Mouse (Mus musculus): ENCODE measurements around the gene Zbtb17. TPM values are rescaled to one million over a fixed set of nuclear protein-coding genes. Genes with fewer than 3 reads are reported as not detected.

Gene Zbtb17
- polyA plus RNA-seq, 1 experiment from 2014 or later: 43.8 TPM

DNA sequence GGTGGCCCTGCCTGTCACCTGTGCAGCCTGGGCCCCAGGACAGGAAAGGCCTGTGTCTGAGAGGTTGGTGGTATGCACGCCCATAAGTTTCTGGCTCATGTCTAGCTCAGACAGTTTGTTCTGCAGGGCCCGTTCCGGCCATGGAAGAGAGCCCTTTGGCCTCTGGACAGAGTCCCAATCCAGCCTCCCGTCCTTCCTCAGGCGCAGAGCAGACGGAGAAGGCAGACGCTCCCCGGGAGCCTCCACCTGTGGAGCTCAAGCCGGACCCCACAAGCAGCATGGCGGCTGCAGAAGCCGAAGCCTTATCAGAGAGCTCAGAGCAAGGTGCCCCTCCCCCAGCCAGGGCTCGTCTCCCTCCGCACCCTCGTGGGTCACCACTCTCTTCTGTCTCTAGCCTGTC is 19.0 kb downstream of the Zbtb17 start:
- H3K27ac ChIP-seq: no peak overlapping the region
- WGBS: 83% methylated on average over 14 of the region's 14 CpGs
- no peaks in the 10 kb centered on the region for H3K27me3 ChIP-seq
- peaks cover 84% of the 10 kb centered on the region for H3K36me3 ChIP-seq
- H3K9ac ChIP-seq: no peak overlapping the region
- peaks cover 8% of the 10 kb centered on the region for H3K4me1 ChIP-seq
- no peak overlapping the region for H3K4me3 ChIP-seq
- ATAC-seq (ENCODE audit: insufficient number of reproducible peaks, insufficient read depth, low FRiP score, low TSS enrichment, low read depth): no peak
- H3K4me2 ChIP-seq: no peak overlapping the region
- H3K9me3 ChIP-seq: no peaks in the 10 kb centered on the region

DNA sequence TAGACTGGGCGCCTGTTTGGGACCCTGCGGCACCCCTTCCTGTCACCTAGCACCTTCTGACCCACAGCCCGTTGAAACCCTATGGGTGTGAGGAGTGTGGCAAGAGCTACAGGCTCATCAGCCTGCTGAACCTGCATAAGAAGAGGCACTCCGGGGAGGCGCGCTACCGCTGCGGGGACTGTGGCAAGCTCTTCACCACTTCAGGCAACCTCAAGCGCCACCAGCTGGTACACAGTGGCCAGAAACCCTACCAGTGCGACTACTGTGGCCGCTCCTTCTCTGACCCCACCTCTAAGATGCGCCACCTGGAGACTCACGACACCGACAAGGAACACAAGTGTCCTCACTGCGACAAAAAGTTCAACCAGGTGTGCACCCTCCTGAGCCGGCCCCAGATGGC is 20.3 kb downstream of the Zbtb17 start:
- no peak overlapping the region for H3K4me3 ChIP-seq
- no peak for ATAC-seq (ENCODE audit: insufficient number of reproducible peaks, insufficient read depth, low FRiP score, low TSS enrichment, low read depth)
- no peak overlapping the region for H3K4me2 ChIP-seq
- 81% methylated on average over 16 of the region's 16 CpGs for WGBS
- H3K9me3 ChIP-seq: no peaks in the 10 kb centered on the region
- peaks cover 93% of the 10 kb centered on the region for H3K36me3 ChIP-seq
- no peak overlapping the region for H3K27ac ChIP-seq
- no peaks in the 10 kb centered on the region for H3K27me3 ChIP-seq
- H3K9ac ChIP-seq: no peak overlapping the region
- no peaks in the 10 kb centered on the region for H3K4me1 ChIP-seq

DNA sequence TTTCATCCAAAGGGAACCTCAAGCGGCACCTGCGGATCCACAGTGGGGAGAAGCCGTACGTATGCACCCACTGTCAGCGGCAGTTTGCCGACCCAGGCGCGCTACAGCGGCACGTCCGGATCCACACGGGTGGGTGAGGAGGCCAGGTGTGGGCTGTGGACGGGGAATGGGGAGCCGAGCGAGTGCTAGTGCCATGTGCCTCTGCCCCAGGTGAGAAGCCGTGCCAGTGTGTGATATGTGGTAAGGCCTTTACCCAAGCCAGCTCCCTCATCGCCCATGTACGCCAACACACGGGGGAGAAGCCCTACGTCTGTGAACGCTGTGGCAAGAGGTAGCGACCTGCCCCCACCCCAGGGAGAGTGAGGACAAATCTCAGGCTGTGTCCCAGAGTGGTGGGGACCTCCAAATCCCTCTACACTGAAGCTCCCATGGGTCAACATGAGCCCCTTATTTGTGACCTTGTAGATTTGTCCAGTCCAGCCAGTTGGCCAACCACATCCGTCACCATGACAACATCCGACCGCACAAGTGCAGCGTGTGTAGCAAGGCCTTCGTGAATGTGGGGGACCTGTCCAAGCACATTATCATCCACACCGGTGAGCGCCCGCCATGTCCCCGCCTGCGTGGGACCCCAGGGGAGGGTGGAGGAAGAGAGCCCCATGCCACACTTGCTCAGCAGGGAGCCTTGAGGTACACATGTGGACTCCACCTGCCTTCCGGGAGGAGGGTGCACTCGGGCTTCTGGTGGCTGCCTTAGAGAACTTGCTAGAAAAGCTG is 21.2 kb downstream of the Zbtb17 start:
- H3K27me3 ChIP-seq: no peaks in the 10 kb centered on the region
- no peaks in the 10 kb centered on the region for H3K9me3 ChIP-seq
- H3K4me3 ChIP-seq: no peak overlapping the region
- no peak overlapping the region for H3K4me2 ChIP-seq
- H3K36me3 ChIP-seq: peaks cover 97% of the 10 kb centered on the region
- H3K4me1 ChIP-seq: no peaks in the 10 kb centered on the region
- no peak for ATAC-seq (ENCODE audit: insufficient number of reproducible peaks, insufficient read depth, low FRiP score, low TSS enrichment, low read depth)
- no peak overlapping the region for H3K9ac ChIP-seq
- 93% methylated on average over 34 of the region's 34 CpGs for WGBS
- H3K27ac ChIP-seq: no peak overlapping the region

DNA sequence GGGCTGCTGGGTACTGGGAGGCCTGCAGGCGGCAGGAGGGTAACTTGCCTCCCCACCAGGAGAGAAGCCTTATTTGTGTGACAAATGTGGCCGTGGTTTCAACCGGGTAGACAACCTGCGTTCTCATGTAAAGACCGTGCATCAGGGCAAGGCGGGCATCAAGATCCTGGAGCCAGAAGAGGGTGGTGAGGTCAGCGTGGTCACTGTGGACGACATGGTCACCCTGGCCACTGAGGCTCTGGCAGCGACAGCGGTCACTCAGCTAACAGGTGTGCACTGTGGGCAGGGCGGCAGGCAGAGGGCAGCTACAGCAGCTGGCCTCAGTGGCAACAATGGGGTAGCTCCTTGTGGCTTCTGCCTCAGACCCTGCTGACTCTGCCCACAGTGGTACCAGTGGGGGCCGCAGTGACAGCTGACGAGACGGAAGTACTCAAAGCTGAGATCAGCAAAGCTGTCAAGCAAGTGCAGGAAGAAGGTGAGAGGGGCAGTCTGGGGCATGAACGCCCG is 21.9 kb downstream of the Zbtb17 start:
- Histone ChIP-seq H3K27me3 (no peaks in the 10 kb centered on the region), H3K4me2 (no peak overlapping the region), H3K27ac (no peak overlapping the region), H3K4me3 (no peak overlapping the region), H3K9me3 (no peaks in the 10 kb centered on the region), H3K36me3 (peaks cover 97% of the 10 kb centered on the region), H3K9ac (no peak overlapping the region), H3K4me1 (no peaks in the 10 kb centered on the region)
- ATAC-seq (ENCODE audit: insufficient number of reproducible peaks, insufficient read depth, low FRiP score, low TSS enrichment, low read depth): no peak
- 87% methylated on average over 16 of the region's 16 CpGs for WGBS

DNA sequence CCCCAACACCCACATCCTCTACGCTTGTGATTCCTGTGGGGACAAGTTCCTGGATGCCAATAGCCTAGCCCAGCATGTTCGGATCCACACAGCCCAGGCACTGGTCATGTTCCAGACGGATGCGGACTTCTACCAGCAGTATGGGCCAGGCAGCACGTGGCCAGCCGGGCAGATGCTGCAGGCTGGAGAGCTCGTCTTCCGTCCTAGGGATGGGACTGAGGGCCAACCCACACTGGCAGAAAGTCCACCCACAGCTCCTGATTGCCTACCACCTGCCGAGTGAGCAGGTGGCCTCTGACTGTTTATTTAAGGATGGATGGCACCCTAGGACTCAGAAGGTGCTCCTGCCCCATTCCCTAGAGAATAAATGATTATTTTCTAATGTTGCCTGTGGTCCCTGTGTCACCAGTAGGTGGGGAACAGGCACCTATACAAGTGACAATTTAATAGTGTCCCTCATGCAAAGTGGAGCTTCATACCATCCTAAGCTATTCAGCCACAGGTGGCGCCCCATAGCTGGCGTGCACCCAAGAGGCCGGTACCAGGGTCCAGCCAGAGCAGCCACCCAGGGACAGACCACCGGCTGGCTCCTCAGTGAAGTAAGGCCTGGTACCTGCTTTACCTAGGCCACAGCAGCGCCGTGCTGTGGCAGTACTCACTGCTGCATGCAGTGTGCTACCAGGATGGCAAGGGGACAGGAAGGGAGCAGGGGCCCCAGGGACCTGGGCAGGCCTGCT is 22.6 kb downstream of the Zbtb17 start:
- Histone ChIP-seq H3K27me3 (no peaks in the 10 kb centered on the region), H3K4me3 (no peak overlapping the region), H3K9ac (no peak overlapping the region), H3K27ac (no peak overlapping the region), H3K36me3 (peaks cover 97% of the 10 kb centered on the region), H3K9me3 (no peaks in the 10 kb centered on the region), H3K4me2 (no peak overlapping the region), H3K4me1 (no peaks in the 10 kb centered on the region)
- ATAC-seq (ENCODE audit: insufficient number of reproducible peaks, insufficient read depth, low FRiP score, low TSS enrichment, low read depth): no peak
- WGBS: 86% methylated on average over 15 of the region's 15 CpGs

DNA sequence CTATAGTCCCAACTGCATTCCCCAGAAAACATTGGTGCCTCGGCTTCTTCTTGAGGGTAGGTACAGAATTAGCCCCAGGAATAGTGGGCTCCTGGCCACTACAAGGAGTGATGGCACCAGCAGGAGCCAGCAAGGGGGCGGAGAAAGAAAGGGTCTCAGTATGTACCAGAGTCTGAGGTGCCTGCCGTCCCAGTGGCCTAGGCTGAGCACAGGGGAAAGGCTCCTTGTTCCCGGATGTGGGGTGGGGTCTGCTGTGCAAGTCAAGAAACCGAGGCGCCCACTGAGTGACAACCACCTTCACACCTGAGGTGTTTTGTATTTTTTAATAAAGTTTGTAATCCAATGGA is 23.1 kb downstream of the Zbtb17 start:
- H3K9me3 ChIP-seq: no peaks in the 10 kb centered on the region
- H3K36me3 ChIP-seq: peaks cover 97% of the 10 kb centered on the region
- no peak overlapping the region for H3K4me2 ChIP-seq
- no peak overlapping the region for H3K9ac ChIP-seq
- H3K4me1 ChIP-seq: no peaks in the 10 kb centered on the region
- H3K27me3 ChIP-seq: no peaks in the 10 kb centered on the region
- ATAC-seq (ENCODE audit: insufficient number of reproducible peaks, insufficient read depth, low FRiP score, low TSS enrichment, low read depth): no peak
- no peak overlapping the region for H3K4me3 ChIP-seq
- WGBS: 78% methylated on average over 6 of the region's 6 CpGs
- no peak overlapping the region for H3K27ac ChIP-seq

DNA sequence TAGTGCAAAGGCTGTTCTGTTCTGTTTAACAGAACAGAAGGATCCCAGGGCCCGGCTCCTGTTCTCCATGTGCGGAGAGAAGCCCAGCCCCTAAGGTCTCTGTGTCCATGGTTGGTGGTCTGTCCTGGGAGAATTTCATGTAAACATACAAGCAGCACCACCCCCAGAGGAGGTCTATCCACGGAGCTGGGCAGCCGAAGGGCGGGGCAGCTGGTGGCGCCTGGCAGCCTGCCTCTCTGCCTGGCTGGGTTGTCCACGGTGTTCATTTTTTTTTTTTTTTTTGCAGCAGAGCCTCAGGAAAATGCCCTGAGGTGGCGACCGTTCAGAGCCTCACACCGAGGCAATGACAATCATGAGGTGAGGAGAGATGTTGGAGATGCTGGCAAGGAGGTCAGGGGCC is 24.1 kb downstream of the Zbtb17 start:
- no peak for ATAC-seq (ENCODE audit: insufficient number of reproducible peaks, insufficient read depth, low FRiP score, low TSS enrichment, low read depth)
- Histone ChIP-seq H3K27me3 (no peaks in the 10 kb centered on the region), H3K4me1 (no peaks in the 10 kb centered on the region), H3K27ac (no peak overlapping the region; the same call in 1 of the 2 replicates), H3K4me3 (no peak overlapping the region), H3K4me2 (no peak overlapping the region), H3K9ac (no peak overlapping the region), H3K36me3 (peaks cover 97% of the 10 kb centered on the region), H3K9me3 (no peaks in the 10 kb centered on the region)
- whole genome bisulfite sequencing: 63% methylated on average over 10 of the region's 10 CpGs

DNA sequence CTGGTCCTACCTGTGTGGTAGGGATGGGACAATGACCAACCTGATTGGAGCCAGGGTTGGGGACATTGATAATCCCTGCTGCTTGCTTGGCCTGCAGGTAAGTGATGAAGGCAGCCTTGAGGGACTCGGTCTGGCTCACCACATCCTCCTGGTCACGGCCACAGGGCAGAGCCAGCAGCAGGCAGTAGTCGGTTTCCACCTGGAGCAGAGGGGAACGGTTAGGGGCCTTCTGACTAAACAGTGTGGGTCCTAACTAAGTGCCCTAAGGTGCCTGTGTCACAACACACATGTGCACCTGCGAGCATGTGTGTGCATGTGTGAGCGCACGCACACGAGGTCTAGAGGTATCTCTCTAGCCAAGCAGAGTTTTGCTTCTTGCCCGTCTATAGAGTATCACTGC is 24.9 kb downstream of the Zbtb17 start:
- Histone ChIP-seq H3K4me2 (no peak overlapping the region), H3K9ac (no peak overlapping the region), H3K27ac (no peak overlapping the region), H3K9me3 (no peaks in the 10 kb centered on the region), H3K27me3 (no peaks in the 10 kb centered on the region), H3K4me3 (no peak overlapping the region), H3K4me1 (no peaks in the 10 kb centered on the region), H3K36me3 (peaks cover 97% of the 10 kb centered on the region)
- 85% methylated on average over 9 of the region's 9 CpGs for WGBS
- ATAC-seq (ENCODE audit: insufficient number of reproducible peaks, insufficient read depth, low FRiP score, low TSS enrichment, low read depth): no peak

DNA sequence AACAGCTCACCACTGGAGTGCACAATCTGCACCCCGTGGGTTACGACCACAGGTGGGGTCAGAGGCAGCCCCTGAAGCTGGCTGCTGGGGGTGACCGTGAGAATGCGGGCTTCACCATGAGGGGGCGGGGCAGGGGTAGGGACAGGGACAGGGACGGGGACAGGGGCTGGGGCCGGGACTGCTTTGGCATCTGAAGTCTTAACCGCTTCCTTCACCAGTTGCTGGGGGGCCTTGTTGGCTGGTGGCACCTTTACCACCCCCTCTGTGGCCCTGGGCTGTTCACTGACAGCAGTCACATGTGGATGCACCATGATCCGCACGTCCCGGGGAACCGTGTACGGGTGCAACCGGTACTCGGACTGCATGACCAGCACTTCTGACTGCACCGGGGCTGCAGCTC is 27.0 kb downstream of the Zbtb17 start:
- peaks cover 97% of the 10 kb centered on the region for H3K36me3 ChIP-seq
- WGBS: 94% methylated on average over 16 of the region's 16 CpGs

DNA sequence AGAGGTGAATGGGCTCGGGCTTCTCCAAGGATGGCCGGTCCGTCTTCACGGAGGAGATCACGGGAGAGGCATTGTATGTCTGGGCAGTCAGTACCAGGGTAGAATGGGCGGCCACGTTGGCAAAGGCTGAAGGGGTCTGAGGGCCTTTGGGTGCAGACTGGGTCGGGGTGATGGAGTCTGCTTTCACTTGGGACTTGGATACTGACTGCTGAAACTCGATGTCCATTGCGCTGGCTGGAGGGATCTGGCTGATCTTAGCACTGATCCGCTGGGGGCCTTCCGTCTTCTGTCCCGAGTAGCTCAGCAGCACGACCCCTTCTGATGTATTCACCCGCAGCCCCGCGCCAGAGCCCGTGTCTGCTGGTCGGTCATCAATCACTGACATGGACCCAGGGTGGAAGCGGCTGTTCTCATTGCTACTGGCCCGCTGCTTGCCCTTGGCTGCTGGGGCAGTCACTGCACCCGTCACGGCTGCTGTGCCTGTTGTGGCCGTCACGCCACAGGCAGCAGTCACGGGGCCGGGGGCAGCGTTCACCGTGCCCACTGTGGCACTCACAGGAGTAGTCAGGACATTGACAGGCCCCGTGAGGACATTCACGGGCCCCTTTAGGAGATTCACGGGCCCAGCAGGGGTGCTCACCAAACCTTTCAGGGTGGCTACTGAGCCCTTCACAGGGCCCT is 28.3 kb downstream of the Zbtb17 start:
- WGBS: 93% methylated on average over 32 of the region's 32 CpGs
- peaks cover 97% of the 10 kb centered on the region for H3K36me3 ChIP-seq
- no peak for ATAC-seq (ENCODE audit: insufficient number of reproducible peaks, insufficient read depth, low FRiP score, low TSS enrichment, low read depth)

More for the DNA sequence above, 27.0 kb downstream of the Zbtb17 start:
- no peaks in the 10 kb centered on the region for H3K27me3 ChIP-seq
- H3K9ac ChIP-seq: no peak overlapping the region
- H3K27ac ChIP-seq: no peak overlapping the region
- no peak overlapping the region for H3K4me2 ChIP-seq
- H3K4me1 ChIP-seq: no peaks in the 10 kb centered on the region
- ATAC-seq (ENCODE audit: insufficient number of reproducible peaks, insufficient read depth, low FRiP score, low TSS enrichment, low read depth): no peak
- no peaks in the 10 kb centered on the region for H3K9me3 ChIP-seq
- no peak overlapping the region for H3K4me3 ChIP-seq

DNA sequence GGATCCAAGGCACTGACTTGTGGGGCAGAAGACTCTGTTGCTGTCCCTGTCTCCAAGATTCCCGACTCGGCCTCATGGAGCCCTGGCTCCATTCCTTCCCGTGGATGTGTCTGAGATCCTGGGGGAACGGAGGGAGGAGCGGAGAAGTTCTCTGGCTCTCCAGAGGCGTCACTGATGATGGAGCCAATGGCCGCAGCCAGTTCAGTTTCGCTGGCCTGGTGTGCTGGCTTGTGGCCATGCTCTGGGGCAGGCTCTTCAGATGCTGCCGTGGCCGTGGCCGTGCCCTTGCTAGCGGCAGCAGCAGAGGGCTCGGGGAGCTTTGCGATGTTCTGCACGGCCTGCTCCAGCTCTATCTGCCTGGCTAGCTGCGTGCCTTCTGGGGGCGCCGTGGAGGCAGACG is 30.0 kb downstream of the Zbtb17 start:
- H3K4me3 ChIP-seq: no peak overlapping the region
- H3K4me2 ChIP-seq: no peak overlapping the region
- no peaks in the 10 kb centered on the region for H3K4me1 ChIP-seq
- H3K9ac ChIP-seq: no peak overlapping the region
- no peak overlapping the region for H3K27ac ChIP-seq
- WGBS: 91% methylated on average over 19 of the region's 19 CpGs
- H3K36me3 ChIP-seq: peaks cover 100% of the 10 kb centered on the region
- no peak for ATAC-seq (ENCODE audit: insufficient number of reproducible peaks, insufficient read depth, low FRiP score, low TSS enrichment, low read depth)
- no peaks in the 10 kb centered on the region for H3K9me3 ChIP-seq
- no peaks in the 10 kb centered on the region for H3K27me3 ChIP-seq

More for the DNA sequence above, 28.3 kb downstream of the Zbtb17 start:
- H3K4me3 ChIP-seq: no peak overlapping the region
- no peak overlapping the region for H3K4me2 ChIP-seq
- no peaks in the 10 kb centered on the region for H3K4me1 ChIP-seq
- no peak overlapping the region for H3K27ac ChIP-seq
- no peaks in the 10 kb centered on the region for H3K27me3 ChIP-seq
- no peak overlapping the region for H3K9ac ChIP-seq
- H3K9me3 ChIP-seq: no peaks in the 10 kb centered on the region

All from embryonic facial prominence, embryonic 13.5 days (tissue).